Mouse (Mus musculus) left cerebral cortex, postnatal 10 days (tissue): ENCODE measurements at regions not wholly inside any gene's neighbourhood (a gene's known extent, or its start where the extent isn't known, plus 50 kb on each side); places are given as distances from the start of the nearest gene placed in this dataset.

ENCODE experiments used
- DNase-seq, 2 experiments: peaks; one replicate each; pipeline ENCODE4 v3.0.0; 2021 to 2022; ENCODE audit warnings: low spot score in 2 of 2, mixed read lengths in 1 of 2; ENCODE audit errors: extremely low spot score in 1 of 2
- intact Hi-C: fragments of 180-260 bp; cut with DNase I; formaldehyde crosslinking; loops from one replicate; pipeline ENCODE4 v1.15.1; 2025

GRCm38 (mm10) chr9:23011316-23011959, 211.4 kb upstream of the Bmper start:
- no peak for DNase-seq
- intact Hi-C loops = no loop called here

- no peak for DNase-seq
- intact Hi-C loops = no loop called here
Measured at GRCm38 (mm10) chr9:23012130-23012529, 210.7 kb upstream of the Bmper start.

DNA sequence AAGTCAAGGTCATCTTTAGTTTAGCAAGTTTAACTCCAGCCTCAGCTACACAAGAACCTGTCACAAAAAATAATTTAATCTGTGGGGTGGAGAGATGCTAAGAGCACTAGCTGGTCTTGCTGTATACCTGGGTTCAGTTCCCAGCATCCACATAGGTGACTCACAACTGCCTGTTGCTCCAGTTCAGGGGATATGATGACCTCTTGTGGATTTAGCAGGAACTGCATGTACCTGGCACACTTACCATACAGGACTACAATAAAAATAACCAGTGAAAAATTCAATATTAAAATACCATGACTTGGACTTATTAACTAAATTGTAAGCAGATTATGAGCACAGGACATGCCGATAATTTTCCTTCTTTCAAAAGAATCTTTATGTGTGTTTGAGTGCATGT, 206.1 kb upstream of the Bmper start:
- DNase-seq = no peak
- intact Hi-C loops = no loop called here

GRCm38 (mm10) chr9:23024061-23024460, 198.8 kb upstream of the Bmper start:
- DNase-seq = no peak
- intact Hi-C loops = no loop called here

- DNase-seq = no peak
- intact Hi-C loops = no loop called here
Measured at GRCm38 (mm10) chr9:23025247-23025646, 197.6 kb upstream of the Bmper start.

- intact Hi-C loops = loop anchor here (1.0 to 2.0 kb wide), 2 partner anchors 185 to 222 kb away; no protein-coding TSS in a partner anchor
- DNase-seq = peak; percentile 60 to 77
Measured at GRCm38 (mm10) chr9:23027377-23028313, 195.2 kb upstream of the Bmper start.

GRCm38 (mm10) chr9:23029421-23029820, 193.5 kb upstream of the Bmper start:
- DNase-seq = no peak
- intact Hi-C loops = no loop called here

DNA sequence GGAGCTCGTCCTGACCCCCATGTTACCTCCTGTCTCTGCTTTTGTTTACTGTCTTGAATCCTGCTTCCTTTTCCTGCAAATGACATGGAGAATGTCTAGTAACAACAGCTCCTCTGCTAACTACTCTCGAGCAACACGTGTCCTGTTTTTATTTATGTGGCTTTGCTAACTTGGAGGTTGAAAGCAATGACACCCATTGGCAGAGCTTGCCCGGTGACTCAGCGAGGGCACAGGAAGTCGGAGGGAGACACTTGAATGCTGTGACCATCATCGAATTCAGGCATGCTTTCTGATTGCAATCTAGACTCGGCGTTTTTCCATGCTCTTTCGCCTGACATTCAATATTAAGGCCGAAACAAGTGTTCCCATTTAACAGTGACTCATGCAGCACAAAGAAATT, 192.7 kb upstream of the Bmper start:
- DNase-seq = no peak
- intact Hi-C loops = no loop called here

GRCm38 (mm10) chr9:23030546-23030945, 192.3 kb upstream of the Bmper start:
- intact Hi-C loops = no loop called here
- no peak for DNase-seq

- intact Hi-C loops = no loop called here
- DNase-seq = no peak
Measured at GRCm38 (mm10) chr9:23031916-23032315, 191.0 kb upstream of the Bmper start.

- intact Hi-C loops = no loop called here
- no peak for DNase-seq
Measured at GRCm38 (mm10) chr9:23035306-23035705, 187.6 kb upstream of the Bmper start.

DNA sequence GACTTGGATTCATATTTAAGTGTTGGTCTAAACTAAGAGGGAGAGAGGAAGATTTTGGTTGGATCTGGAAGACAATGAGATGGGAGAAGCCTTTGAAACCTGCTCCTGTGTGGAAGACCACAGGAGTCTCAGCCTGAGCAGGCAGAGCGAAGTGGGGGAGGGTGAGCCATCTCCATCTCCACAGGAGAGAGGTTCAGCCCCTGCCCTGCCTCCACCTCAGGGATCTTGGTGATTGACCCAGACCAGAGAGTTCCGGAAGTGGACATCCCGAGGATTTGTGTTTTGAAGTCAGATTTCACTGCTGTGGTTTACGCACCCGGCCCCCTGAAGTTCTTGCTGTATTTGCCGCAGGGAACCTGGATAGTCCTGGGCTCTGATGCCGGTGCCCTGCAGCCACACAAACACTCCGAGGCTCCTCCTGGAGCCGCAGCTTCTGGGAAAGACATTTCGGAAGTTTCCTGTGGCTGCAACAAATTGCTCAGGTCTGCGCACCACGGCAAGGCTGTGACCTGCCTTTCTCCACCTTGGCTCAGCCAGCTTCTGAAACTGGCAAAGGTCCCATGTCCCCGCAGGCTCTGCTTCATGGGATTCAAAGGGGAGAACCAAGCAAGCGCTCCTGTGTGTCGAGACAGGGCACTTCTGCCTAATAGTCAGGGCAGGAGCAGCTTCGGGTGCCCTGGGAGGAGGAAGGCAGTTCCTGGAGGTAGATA, 186.8 kb upstream of the Bmper start:
- DNase-seq = peak in 1 of 2 experiments; percentile 52
- intact Hi-C loops = no loop called here

GRCm38 (mm10) chr9:23037513-23037914, 185.4 kb upstream of the Bmper start:
- no peak for DNase-seq
- intact Hi-C loops = no loop called here

DNA sequence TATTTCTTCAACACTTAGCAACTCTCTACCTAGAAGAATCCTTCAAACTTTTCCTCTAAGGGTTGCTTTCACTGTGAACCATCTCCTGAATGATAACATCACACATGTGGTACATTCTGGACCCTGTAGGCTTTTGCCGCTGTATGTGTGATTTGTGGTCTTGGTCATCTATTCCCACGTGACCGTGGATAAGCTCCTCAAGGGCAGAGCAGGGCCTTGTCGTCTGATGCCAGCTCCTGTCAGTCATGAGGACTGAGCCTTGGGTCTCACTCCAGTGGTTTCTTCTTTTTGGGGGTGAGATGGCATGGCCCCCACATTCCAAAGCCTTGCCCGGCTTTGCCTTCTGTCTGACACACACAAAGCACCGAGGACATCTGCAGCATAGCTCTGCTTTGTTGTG, 183.3 kb upstream of the Bmper start:
- no peak for DNase-seq
- intact Hi-C loops = no loop called here

- DNase-seq = no peak
- intact Hi-C loops = no loop called here
Measured at GRCm38 (mm10) chr9:23041025-23041424, 181.9 kb upstream of the Bmper start.

GRCm38 (mm10) chr9:23041537-23042472, 181.1 kb upstream of the Bmper start:
- intact Hi-C loops = no loop called here
- DNase-seq = no peak

DNA sequence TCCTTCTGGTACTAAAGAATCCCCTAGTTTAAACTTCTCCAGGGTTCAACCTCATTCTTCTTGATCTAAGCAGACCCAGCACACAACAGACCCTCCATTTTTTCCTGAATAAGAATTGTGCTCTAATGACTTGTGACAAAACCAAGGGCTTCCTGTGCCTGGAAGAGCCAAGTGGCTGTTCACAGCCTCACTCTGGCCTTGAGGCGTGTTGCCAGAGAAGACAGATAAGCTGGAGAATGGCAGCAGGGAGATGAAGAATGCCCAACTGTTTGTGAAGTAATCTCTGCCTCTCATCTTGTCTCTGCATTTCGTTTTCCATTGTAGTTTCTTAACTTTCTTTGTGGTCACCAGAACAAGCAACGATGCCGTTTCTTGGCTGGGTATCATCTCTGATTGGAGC, 179.9 kb upstream of the Bmper start:
- DNase-seq = no peak
- intact Hi-C loops = no loop called here

DNA sequence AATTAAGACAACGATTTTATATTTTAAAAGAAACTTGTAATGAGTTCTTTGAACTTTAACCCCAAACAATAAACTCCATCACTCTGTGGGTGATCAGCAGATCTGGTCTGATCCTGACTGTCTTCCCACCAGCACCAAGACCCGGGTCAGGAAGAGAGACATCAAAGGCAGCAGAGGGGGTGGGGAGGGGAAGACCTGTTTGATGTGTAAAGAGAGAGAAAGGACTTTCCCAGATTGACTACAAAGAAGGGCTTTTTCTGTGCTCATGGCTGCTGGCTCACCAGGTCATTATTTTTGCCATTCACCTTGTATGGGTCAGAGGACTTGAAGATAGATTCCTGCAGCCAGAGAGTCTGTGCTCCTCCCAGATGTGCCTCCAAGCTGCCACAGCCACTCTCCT, 177.4 kb upstream of the Bmper start:
- intact Hi-C loops = no loop called here
- no peak for DNase-seq

DNA sequence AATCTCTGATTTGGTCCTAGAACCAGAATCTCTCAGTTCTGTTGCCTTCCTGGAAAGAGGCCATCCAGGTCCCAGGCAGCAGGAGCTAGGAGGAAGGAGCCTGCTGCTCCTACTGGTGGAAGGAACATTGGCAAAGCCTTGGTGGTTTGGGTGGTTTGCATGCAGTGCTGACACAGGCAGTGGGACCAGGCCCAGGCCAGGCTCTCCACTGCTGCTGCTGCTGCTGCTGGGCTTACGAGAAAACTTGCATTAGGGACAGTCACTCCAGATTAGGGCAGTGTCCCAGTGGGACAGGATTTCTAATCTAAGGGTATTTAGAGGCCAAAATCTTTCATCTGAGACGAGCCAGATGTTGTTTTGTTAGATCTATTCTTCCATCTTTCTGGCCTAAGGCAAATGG, 172.1 kb upstream of the Bmper start:
- intact Hi-C loops = no loop called here
- no peak for DNase-seq
